Mouse (Mus musculus) adrenal gland, postnatal 4 days (tissue): ENCODE data around the gene Gm6040. TPM values are rescaled to one million over a fixed set of nuclear protein-coding genes. Genes with fewer than 3 reads are reported as not detected.

Experiments used
- DNase-seq, 2 experiments: peaks; one replicate each; pipeline ENCODE4 v3.0.0; 2021 to 2022; ENCODE audit warnings: low spot score in 2 of 2, mixed read lengths in 2 of 2
- long read RNA-seq, 2 experiments: library from polyadenylated mRNA; stranded (forward); transcript quantifications; one replicate each; pipeline ENCODE4 v2.0.0; 2021
- total RNA-seq, 2 experiments: library from RNA; stranded (reverse); gene quantifications; 2 replicates each; pipeline ENCODE4 v1.2.3; 2021

The Gm6040 gene
- not detected for total RNA-seq
- long read RNA-seq, experiment 1: 0 reads
- long read RNA-seq, experiment 2: 0 reads

GRCm38 (mm10) chr8:20921971-20922370 is at the start of gene Gm6040:
Gene Gm6040 (minus strand): TSS chr8:20922071.
- no peak for DNase-seq

- DNase-seq: no peak
Measured at GRCm38 (mm10) chr8:20964531-20964930, 42.7 kb upstream of the Gm6040 start.

GRCm38 (mm10) chr8:20944610-20945009 is 22.7 kb upstream of the Gm6040 start, which contains the start of gene AY761185:
Gene AY761185 (minus strand): TSS chr8:20944710.
- no peak for DNase-seq

GRCm38 (mm10) chr8:20912288-20912687 is 9.6 kb downstream of the Gm6040 start:
- no peak for DNase-seq

- DNase-seq: no peak
Measured at GRCm38 (mm10) chr8:20908256-20908655, 13.6 kb downstream of the Gm6040 start.

GRCm38 (mm10) chr8:20907119-20907518 is 14.8 kb downstream of the Gm6040 start:
- DNase-seq: no peak

GRCm38 (mm10) chr8:20902527-20902926 is 19.3 kb downstream of the Gm6040 start, which contains the start of gene Gm15056:
Gene Gm15056 (minus strand): TSS chr8:20902627.
- DNase-seq: no peak

GRCm38 (mm10) chr8:20892369-20892768 is 29.5 kb downstream of the Gm6040 start, which contains the start of gene Defb33:
Gene Defb33 (plus strand): TSS chr8:20892669.
- DNase-seq: no peak

GRCm38 (mm10) chr8:20874608-20875007 is 47.3 kb downstream of the Gm6040 start:
- DNase-seq: no peak

Other genes with a start within 250 kb of the Gm6040 start
- gene Defb33, start 29.4 kb downstream of the Gm6040 start, total RNA-seq: not detected
- gene Gm15056, start 19.4 kb downstream of the Gm6040 start, total RNA-seq: not detected
- gene AY761185, start 22.6 kb upstream of the Gm6040 start, total RNA-seq: not detected
- gene Defa21, start 103.5 kb upstream of the Gm6040 start, total RNA-seq: not detected
- gene Defa23, start 133.0 kb upstream of the Gm6040 start, total RNA-seq: not detected
- not detected for gene Defa35, start 143.0 kb upstream of the Gm6040 start, total RNA-seq
- not detected for gene Defa25, start 162.4 kb upstream of the Gm6040 start, total RNA-seq
- not detected for gene Gm14851, start 174.0 kb upstream of the Gm6040 start, total RNA-seq
- not detected for gene Defa30, start 212.6 kb upstream of the Gm6040 start, total RNA-seq
- not detected for gene Defa22, start 240.2 kb upstream of the Gm6040 start, total RNA-seq